Mouse (Mus musculus): ENCODE measurements at regions not wholly inside any gene's neighbourhood (a gene's known extent, or its start where the extent isn't known, plus 50 kb on each side); places are given as distances from the start of the nearest gene placed in this dataset.
"Not testable (repeated sequence)": the region's sequence is repeated elsewhere in the genome, so short reads cannot be mapped to it uniquely, and the experiment has no call there.

DNA sequence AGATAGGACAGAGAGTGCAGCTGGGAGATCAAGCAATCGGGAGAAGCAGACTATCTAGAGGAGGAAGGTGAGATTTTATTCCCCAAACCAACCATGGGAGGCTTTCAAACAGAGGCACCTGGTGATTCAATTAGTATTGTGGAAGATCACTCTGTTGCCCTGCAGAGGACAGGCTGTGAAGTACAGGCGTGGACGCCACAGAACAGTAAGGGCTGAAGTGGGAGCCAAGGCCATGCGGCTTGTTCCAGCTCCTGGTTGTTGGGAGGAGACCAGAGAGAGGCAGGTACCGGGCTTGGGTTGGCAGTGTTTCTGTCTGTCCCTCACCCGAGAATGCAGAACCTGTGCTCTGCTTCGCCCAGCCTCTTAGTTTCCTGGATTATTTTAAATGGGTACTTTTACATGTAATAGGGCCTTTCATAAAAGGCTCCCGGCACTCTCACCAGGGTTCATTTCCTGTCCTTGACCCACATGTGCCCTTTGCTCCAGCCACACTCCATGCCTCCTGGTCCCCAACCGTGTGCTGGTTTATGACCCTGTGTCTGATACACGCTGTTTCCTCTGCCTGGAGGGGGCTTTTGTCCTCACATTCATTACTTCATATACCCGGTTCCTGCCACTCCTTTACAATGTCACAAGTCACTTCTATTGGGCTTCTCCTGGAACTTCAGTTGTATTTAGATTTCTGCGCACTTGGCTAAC lies 58.3 kb downstream of the Vcpkmt start:
- DNase-seq (ENCODE audit: low spot score in 2 of 2): no peak

DNA sequence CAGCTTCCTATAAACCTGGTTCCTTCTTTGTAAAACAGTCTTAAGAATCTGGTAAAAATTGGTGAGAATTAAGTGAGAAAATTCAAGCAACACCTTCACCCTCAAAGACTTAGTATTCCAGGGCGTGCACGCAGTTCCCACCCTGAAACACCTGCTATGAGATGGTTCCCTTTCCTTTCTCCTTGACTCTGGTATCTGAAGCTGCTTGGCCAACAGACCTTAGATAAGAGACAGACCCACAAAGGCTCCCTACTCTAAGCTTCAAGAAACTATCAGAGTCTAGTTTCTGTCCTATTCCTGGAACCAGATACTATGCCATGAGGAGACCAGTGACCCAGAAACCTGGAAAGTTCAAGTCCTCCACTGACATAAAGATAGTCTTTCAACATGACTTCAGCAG lies 63.0 kb downstream of the Vcpkmt start:
- no peak for DNase-seq (ENCODE audit: low spot score in 2 of 2)

DNA sequence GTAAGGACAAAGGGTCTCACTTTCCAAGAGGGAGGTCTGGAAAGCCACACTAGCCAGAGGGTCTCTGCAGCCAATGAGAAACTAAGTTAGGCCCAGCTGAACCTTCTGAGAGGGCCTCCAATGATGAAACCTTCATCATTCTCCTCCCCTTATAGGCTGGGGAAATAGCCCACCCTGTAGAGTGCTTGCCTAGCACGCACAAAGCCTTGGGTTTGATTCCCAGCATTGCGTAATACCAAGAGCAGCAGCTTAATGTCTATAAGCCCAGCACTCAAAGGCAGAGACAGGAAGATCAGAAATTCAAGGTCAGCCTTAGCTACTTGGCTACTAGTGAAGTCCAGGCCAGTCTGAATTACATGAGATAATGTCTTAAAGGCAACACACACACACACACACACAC lies 63.8 kb downstream of the Vcpkmt start:
- DNase-seq (ENCODE audit: low spot score in 2 of 2): no peak

DNA sequence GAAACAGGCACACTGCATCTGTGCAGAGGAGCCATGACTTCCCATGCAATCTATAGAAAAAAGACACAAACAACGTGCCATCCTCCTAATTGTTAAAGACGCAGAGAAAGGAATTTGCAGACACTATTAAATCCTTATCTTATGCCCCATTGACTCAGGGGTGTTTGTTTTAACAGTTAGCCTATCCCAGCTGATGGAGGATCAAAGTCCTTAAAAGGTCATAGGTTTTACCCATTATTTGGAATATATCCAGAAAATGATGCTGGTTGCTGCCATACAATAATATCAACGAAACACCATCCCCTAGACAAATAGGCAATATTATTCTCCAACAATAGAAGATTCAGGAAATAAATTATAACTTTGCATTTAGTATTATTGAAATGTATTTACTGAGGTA lies 65.2 kb downstream of the Vcpkmt start:
- DNase-seq (ENCODE audit: low spot score in 2 of 2): no peak

DNA sequence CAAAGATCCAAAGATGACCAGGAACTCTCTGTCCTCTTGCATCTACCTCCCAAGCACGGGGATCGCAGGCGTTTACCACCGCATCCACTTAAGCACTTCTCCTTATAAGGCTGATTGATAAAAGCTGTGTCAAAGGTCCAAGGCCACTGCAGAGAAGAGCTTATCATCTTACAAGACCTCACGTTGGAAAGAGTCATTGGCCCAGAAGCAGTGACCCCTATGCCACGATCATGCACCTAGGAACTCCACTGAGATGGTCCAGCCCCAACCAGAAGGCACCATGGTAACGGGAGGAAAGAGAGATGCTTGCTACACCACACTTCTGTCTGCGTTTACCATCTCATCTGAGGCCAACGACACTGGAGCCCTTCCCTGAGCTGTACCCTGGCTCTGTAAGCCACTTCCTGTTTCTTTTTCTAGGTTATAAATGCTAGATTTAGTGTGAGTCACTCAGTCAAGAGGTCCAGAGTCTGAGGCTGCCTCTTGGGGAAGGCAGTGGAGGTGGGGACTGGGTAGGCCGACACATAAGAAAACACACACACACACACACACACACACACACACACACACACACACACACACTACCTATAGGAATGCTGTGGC lies 66.4 kb downstream of the Vcpkmt start:
- no peak for DNase-seq (ENCODE audit: low spot score in 2 of 2)

DNA sequence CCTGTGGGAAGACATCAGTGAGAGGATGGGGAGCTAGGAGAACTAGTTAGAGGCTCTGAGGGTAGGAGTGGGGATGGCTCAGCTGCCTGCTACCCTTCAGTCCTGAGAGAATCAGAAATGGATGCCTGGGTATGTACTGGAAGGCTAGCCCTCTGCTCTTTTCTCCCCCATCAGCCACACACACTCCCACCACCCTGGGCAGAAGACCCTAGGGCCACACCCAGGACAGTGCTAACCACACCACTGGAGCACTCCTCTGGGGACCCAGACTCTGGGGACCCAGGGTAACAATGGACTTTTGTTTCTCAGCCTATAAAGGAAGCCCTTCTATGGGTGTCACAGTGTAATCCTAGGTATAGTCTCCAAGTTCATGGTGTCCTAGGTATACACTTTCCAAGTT lies 67.0 kb downstream of the Vcpkmt start:
- DNase-seq (ENCODE audit: low spot score in 2 of 2): no peak

DNA sequence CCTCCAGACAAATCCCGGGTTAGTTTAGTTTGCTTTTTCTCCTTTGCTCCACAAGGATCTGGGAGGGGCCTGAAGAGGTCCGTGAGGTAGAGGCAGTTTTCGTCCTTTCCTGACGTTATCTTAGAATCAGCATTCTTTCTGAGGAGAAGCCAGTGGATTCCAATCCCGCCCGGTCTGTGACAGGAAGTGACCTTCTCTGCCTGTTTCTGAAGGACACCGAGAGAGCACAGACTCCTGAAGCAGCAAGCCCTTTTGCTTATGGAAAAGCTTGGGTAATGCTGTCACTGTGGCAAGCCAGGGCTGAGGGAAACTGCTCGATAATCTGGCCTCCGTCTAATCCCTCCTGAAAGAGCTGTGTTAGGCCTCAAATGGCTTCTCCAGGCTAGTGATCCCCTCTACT lies 67.7 kb downstream of the Vcpkmt start:
- DNase-seq (ENCODE audit: low spot score in 2 of 2): no peak

DNA sequence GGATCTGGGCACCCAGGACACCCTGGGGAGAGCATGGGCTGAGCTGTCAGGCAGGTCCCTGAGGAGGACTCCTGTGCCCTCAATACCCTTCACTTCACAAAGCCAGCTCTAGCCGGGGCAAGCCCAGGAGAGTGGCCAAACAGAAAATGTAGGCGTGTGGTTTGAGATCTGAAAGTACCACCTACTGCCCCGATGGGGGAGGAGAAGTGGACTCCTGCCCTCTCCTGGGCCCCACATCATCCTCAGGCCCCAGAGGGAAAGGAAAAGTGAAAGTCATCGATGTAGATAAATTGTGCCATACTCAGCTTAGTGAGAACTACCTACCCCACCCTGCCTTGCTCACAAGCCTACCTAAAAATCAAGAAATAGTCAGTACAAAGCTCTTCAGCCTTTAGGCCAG lies 69.7 kb downstream of the Vcpkmt start:
- DNase-seq (ENCODE audit: low spot score in 2 of 2): no peak

DNA sequence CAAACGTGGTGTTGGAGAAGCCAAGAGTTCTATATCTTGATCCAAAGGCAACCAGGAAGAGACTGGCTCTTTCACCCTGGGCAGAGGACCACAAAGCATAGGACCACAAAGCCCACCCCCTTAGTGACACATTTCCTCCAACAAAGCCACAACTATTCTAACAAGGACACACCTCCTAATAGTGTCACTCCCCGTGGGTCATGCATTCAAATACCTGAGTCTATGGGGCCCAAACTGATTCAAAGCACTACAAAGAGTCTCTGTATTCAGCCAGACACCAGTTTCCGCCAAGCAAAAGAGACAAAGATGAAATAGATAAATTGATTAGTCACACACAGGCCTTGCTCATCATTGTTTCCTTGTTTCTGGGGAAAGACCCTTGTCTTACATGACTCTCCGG lies 72.1 kb downstream of the Vcpkmt start:
- no peak for DNase-seq (ENCODE audit: low spot score in 2 of 2)

DNA sequence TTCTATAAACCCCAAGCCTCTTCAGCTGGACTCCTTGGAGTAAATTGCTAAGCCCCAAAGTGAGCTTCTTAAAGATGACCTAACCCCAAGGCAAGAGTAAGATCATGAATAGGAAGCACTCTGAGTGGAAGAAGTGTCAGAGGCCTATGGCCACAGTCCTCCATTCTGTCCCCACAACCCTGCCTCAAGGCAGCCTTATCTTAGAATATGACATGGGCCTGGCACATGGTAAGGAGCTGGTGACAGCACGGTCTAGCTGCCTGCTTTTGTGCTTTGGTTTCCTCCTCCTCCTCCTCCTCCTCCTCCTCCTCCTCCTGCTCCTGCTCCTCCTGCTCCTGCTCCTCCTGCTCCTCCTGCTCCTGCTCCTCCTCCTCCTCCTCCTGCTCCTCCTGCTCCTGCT lies 73.6 kb downstream of the Vcpkmt start:
- not testable (repeated sequence) for DNase-seq (ENCODE audit: low spot score in 2 of 2)

DNA sequence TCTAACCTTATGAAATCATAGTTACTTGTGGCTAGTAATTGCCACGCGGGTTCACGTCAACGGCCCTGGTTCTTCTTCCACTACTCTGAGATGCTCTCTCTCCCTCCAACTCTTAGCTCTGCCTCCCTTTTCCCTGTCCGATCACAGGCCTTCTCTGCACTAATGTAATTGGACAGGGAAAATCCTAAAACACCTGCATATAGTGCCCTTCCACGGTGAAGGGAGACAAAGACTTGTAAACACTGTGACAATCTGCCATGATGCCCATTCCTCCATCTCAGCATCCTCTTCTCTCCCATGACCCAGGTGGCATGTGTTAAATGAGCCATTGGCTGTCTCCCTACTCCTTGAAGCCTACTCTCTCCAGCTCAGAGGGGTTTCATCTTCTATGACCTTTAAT lies 74.9 kb downstream of the Vcpkmt start:
- no peak for DNase-seq (ENCODE audit: low spot score in 2 of 2)

DNA sequence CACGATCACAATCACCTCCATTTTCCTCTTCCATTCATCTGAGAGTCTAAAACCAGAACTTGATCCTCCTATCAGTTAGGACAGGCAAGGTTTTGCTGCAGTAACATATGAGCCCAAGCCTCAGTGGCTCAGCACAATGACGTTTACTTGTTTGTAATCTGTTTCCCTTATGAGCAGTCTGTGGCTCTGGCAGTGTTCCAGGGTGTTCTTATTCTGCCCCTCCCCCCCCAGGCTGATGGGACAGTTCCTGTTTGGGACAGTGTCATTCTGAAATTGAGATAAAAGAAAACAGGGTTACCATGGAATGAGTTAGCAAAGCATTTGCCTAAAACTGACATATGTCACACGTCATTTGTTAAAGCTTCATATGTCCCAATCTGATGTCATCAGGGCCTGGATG lies 75.5 kb downstream of the Vcpkmt start:
- DNase-seq (ENCODE audit: low spot score in 2 of 2): no peak

DNA sequence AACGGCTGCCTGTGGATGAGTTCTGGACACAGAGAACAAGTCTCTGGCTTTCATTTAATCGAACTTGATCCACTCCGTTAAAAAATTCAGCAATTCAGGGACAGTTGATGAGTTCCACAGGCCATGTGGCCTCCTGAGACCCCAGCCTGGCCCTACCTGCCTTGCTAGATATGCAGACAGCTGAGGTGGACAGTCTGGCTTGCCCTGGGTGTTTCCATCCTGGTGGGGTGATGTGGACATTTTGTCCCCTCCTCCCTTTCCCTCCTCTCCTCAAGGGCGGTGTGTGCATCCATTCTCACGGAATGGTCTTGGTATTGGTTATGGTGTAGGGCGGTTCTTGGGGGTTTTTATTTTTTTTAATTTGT lies 80.1 kb downstream of the Vcpkmt start:
- peak in 1 of 2 experiments; percentile 33 for DNase-seq (ENCODE audit: low spot score in 2 of 2)

DNA sequence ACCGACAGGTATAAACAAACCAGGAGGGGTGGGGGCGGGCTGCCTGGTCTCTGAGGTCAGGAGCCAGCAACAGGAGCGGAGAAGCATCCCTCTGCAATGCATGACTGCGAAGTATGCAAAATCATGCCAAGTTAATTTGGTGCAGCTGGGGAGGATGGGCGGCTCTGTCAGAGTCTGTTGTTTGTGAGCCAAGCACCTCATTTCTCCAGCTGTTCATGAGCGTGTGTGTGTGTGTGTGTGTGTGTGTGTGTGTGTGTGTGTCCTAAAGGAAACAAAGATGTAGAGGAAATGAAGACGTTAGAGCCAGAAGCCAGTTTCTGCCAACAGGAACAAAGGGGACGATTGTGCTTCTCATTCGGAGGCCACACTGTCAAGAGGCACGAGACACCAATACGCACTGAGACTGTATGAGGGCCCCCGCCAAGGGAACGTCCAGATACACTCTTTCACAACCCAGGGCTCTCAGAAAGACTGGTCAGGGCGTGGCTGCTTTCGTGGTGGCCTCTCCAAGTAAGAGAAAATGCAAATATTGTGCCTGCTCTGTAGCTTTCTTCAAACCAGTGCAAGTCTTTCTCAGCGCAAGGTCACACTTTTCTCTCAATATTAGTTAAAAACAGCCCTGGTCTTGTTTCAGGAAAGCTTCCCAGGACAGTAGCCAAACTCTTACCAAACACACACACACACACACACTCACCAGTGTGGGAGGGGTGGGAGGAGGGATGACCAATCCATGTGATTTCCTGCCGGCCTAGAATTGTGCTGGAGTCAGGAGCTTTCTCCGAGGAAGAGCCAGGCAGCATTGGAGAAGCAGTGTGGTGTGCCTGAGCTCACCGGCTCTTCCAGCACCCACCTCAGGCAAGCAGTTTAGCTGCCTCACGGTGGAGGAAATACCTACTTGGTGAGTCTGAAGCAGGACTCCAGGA lies 80.8 kb downstream of the Vcpkmt start:
- DNase-seq (ENCODE audit: low spot score in 2 of 2): peak; percentile 64 to 84

DNA sequence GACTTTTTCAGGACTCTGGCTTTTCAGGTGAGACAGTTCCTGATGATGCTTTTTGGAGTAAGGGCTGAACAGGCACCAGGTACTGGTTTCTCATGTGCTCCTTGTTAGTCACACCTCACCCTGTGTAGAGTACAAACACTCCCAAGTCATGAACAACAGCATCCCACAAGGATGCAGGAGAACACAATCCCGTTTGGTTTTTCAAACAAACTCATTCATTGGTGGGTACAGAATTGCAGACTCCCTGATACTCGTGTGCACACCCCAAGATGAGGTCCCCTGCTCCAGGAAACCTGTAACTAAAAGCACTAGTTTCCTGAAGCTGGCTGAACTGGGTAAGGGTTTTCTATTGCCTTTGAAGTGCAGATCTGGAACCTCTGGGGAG lies 81.5 kb downstream of the Vcpkmt start:
- no peak for DNase-seq (ENCODE audit: low spot score in 2 of 2)

DNA sequence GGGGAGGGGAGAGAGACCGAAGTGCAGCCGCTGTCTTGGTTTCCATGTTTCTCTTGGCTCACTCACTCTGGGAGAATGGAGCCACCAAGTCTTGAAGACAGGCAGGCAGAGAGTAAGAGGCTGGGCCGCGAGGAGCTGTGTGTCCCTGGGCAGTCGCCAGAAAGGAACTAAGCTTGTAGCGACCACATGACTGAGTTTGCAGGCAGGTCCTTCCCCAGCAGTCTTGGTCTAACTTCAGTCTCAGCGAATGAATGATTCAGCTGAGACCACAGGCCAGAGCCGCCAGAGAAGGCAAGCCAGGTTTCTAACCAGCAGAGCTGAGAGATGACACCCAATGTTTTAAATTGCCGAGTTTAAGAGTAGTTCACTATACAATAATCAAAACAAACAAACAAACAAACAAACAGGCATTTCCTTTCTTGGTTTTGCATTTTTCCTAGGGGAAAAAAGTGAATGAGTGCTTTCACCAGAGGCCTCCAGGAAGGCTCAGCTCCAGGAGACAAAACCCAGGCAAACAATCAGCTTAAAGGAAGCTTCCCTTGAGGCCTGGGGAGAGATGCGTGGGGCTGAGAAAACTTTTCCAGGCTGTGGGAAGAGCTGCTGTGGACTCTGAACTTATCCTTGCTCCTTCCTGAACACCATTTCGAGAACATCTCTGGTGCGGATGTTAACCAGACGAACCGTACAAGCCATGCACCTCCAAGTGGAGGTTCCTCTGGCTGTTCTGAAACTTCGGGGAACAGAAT lies 82.1 kb downstream of the Vcpkmt start:
- peak in 1 of 2 experiments; percentile 59 for DNase-seq (ENCODE audit: low spot score in 2 of 2)

DNA sequence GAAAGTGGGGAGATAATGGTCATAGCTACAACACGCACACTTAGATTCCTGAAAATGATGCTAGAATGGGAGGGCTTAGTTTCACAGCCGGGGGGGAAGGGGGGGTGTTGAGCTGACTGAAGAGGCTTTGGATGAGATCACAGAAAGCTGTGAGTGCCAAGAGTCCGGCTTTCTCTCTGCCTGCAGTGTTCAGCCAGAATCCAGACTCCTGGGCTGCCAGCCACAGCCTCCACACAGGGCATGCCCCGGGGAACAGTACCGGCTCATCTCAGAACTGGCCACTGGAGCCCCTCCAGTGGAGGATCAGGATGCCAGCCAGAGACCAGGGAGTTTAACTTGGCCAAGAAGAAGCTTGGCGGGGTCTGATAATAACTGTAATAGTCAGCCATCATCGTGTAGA lies 85.7 kb downstream of the Vcpkmt start:
- DNase-seq (ENCODE audit: low spot score in 2 of 2): peak; percentile 62 to 88

DNA sequence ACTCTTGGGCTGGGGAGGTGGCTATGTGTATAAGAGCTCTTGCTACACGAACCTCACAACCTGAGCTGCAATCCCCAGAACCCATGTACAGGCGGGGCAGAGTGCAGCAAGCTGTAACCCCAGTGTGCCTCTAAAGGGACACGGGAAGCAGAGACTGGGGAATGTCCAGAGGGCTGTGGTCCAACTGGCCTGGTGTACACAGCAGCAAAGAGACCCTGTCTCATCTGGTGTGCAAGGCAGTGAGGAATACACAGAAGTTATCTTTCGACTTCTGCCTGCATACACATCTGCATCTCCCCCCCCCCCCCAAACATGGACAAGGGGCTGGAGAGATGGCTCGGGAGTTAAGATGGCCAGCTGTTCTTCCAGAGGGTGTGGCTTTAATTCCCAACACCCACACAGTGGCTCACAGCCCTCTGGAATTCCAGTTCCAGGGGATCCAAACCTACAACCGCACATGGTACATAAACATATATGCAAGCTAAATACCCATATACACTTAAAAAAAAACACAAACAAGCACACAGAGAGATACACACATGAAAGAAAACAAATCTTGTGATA lies 86.4 kb downstream of the Vcpkmt start:
- peak in 1 of 2 experiments; percentile 39 for DNase-seq (ENCODE audit: low spot score in 2 of 2)

DNA sequence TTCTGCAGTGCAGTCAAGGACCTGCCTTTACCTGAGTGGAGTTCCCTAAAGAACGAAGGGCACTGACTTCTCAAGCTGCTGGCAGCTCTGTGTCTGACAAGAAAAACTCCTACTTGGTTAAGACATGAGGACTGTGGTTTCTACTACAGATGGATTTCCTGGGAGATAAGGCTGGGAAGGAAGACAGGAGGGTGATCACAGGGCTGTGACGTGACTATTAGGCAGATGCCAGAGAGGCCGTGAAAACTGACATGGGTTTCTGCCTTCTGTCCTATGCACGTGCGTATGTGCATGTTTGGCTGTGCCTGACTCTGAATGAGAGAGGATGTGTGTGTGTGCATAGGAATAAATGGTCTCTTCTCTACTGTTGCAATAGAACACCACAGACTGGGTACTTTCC lies 87.1 kb downstream of the Vcpkmt start:
- DNase-seq (ENCODE audit: low spot score in 2 of 2): no peak

DNA sequence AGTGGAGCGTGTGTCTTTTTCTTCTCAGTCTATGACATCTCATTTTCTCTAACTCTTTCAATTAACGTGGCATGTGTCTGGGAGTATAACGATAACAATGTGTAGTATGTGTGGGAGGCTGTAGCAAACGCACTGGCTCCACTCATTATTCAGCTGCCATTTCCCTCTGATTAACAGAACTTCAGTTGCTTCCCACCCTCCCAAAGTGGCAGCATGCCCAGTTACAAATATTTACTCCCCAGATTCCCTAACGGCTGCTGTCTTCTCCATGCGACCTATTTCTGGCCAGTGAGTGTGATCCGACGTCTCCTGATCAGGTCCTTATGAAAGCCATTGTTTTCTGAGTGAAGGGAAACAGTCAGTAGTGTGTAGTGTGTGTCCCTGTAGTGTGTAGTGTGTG lies 88.2 kb downstream of the Vcpkmt start:
- no peak for DNase-seq (ENCODE audit: low spot score in 2 of 2)

DNA sequence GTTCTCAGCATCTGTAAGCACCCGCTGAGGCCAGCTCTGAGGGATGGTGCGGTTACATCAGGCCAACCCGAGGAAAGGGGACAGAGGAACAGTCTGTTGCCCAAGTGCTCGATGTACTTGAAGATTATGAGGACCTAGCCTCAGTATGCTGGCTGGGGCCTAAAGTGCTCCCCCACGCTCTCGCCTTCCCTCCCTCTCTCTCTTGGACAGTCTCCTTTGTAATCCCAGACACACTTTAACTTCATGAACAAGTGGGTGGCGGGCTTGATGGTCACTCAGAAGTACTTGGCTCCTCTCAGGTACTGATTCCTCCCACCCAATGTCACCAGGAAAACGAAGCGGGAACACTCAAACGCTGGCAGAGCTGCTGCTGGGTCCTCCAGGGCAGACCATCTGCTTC lies 93.1 kb downstream of the Vcpkmt start:
- DNase-seq (ENCODE audit: low spot score in 2 of 2): no peak
